Mouse (Mus musculus): Measurements from ENCODE around the gene Fam166b. TPM values are rescaled to one million over a fixed set of nuclear protein-coding genes. Genes with fewer than 3 reads are reported as not detected.

The Fam166b gene
- polyA plus RNA-seq, 1 experiment: 1.3 TPM

DNA sequence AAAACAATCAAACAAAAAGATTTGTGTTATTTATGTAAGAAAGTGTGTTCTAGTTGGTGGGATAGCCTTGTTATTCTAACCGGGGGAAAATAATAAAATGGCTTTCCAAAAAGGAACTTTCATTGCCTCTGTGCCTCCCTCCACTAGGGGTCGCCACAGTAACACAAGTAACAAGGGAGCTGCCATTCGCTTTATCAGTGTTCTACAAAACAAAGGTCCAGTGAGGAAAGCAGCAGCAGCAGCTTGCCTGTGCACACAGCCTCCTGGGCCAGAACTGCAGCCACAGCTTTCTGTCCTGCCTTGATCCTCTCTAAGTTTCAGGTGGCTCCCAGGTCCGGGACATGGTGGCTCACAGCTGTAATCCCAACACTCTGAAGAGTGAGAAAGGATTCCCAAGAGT, 2.8 kb upstream of the Fam166b start:
- Histone ChIP-seq H3K27ac (ENCODE audit: insufficient read depth, low read depth, low read length) (no peak overlapping the region), H3K4me3 (ENCODE audit: insufficient read depth, low read depth, low read length) (no peak overlapping the region), H3K4me1 (ENCODE audit: control insufficient read depth, insufficient read depth, low read length) (no peaks in the 10 kb centered on the region), H3K36me3 (ENCODE audit: control insufficient read depth, insufficient read depth, low read length) (no peaks in the 10 kb centered on the region), H3K27me3 (replicated peaks; ENCODE audit: control insufficient read depth, insufficient read depth, low read length) (no peaks in the 10 kb centered on the region)
- DNase-seq: peak; percentile 91
- TF ChIP-seq POLR2A (IDR thresholded peaks at IDR 0.05; ENCODE audit: low read depth, low read length) (no peak), CTCF (conservative IDR thresholded peaks at IDR 0.05; ENCODE audit: insufficient read depth, insufficient read length, low read depth, low read length) (peak; percentile 90)
- WGBS: 2% methylated on average over 4 of the region's 4 CpGs

DNA sequence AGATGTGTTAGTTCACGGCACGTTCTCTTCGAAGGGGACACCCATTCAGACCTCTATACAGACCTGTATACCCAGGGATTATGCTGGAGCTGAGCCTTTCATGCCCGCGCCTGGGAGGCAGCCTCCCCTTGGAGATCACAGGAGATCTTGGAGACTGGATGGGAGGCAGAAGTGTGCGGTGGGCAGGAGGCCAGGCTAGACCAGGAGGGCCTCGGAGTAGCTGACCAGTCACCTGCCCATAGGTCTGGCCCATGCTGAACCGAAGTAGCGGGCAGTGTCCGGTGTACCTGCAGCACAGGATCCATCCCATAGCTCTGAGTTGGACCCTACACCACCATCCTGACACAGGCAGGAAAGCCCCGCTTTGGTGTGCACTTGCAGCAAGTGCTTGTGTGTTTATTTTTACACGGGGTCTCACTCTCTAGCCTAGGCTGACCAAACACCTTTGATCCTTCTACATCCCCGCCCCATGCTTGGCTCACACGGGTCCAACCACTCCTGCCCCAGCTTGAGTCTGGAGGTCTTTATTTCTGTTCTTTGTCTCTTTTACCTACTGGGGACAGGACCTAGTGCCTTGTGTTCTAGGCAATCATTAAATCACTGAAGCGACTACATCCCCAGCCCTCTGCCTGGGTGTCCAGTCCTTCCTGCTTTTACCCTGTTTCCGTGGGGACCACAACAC, 613 bp downstream of the Fam166b start:
- Histone ChIP-seq H3K27me3 (replicated peaks; ENCODE audit: control insufficient read depth, insufficient read depth, low read length) (no peaks in the 10 kb centered on the region), H3K4me1 (ENCODE audit: control insufficient read depth, insufficient read depth, low read length) (no peaks in the 10 kb centered on the region), H3K36me3 (ENCODE audit: control insufficient read depth, insufficient read depth, low read length) (peaks cover 8% of the 10 kb centered on the region), H3K27ac (ENCODE audit: insufficient read depth, low read depth, low read length) (no peak overlapping the region), H3K4me3 (ENCODE audit: insufficient read depth, low read depth, low read length) (no peak overlapping the region)
- 46% methylated on average over 16 of the region's 16 CpGs for WGBS
- DNase-seq: peak; percentile 51
- no peak for TF ChIP-seq POLR2A (IDR thresholded peaks at IDR 0.05; ENCODE audit: low read depth, low read length)
- no peak for TF ChIP-seq CTCF (conservative IDR thresholded peaks at IDR 0.05; ENCODE audit: insufficient read depth, insufficient read length, low read depth, low read length)

GRCm38 (mm10) chr4:43427501-43428179, 1.3 kb downstream of the Fam166b start:
- Histone ChIP-seq H3K27me3 (replicated peaks; ENCODE audit: control insufficient read depth, insufficient read depth, low read length) (no peaks in the 10 kb centered on the region), H3K27ac (ENCODE audit: insufficient read depth, low read depth, low read length) (no peak overlapping the region), H3K36me3 (ENCODE audit: control insufficient read depth, insufficient read depth, low read length) (peaks cover 8% of the 10 kb centered on the region), H3K4me3 (ENCODE audit: insufficient read depth, low read depth, low read length) (no peak overlapping the region), H3K4me1 (ENCODE audit: control insufficient read depth, insufficient read depth, low read length) (no peaks in the 10 kb centered on the region; the same call in 1 of the 2 replicates)
- no peak for DNase-seq
- TF ChIP-seq CTCF (conservative IDR thresholded peaks at IDR 0.05; ENCODE audit: insufficient read depth, insufficient read length, low read depth, low read length) (no peak), POLR2A (IDR thresholded peaks at IDR 0.05; ENCODE audit: low read depth, low read length) (no peak)
- 63% methylated on average over 23 of the region's 23 CpGs for WGBS

DNA sequence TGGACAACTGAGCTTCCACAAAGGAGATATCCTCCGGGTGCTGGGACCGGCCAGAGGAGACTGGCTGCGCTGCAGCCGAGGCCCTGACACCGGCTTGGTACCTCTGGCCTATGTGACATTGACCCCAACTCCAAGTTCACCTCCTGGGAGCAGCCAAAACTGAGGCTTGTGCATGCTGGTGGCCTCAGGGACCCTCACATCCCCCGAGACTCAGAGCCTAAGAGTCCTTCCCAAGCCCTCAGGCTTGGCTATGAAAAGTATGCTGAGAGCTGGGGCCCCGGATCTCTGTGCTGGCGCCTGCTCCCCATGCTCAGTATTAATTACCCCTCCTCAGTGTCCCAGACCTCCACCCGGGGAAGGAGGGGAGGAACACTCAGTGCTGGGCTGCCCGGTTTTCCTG, 2.4 kb downstream of the Fam166b start:
- H3K4me1 ChIP-seq (ENCODE audit: control insufficient read depth, insufficient read depth, low read length): no peaks in the 10 kb centered on the region; the same call in 1 of the 2 replicates
- H3K4me3 ChIP-seq (ENCODE audit: insufficient read depth, low read depth, low read length): no peak overlapping the region
- DNase-seq: no peak
- TF ChIP-seq CTCF (conservative IDR thresholded peaks at IDR 0.05; ENCODE audit: insufficient read depth, insufficient read length, low read depth, low read length) (no peak), POLR2A (IDR thresholded peaks at IDR 0.05; ENCODE audit: low read depth, low read length) (no peak)
- H3K27ac ChIP-seq (ENCODE audit: insufficient read depth, low read depth, low read length): no peak overlapping the region
- 76% methylated on average over 10 of the region's 10 CpGs for WGBS
- H3K27me3 ChIP-seq (replicated peaks; ENCODE audit: control insufficient read depth, insufficient read depth, low read length): no peaks in the 10 kb centered on the region
- peaks cover 8% of the 10 kb centered on the region for H3K36me3 ChIP-seq (ENCODE audit: control insufficient read depth, insufficient read depth, low read length)

- TF ChIP-seq CTCF (conservative IDR thresholded peaks at IDR 0.05; ENCODE audit: insufficient read depth, insufficient read length, low read depth, low read length) (no peak), POLR2A (IDR thresholded peaks at IDR 0.05; ENCODE audit: low read depth, low read length) (no peak)
- Histone ChIP-seq H3K4me1 (ENCODE audit: control insufficient read depth, insufficient read depth, low read length) (no peaks in the 10 kb centered on the region; the same call in 1 of the 2 replicates), H3K27me3 (replicated peaks; ENCODE audit: control insufficient read depth, insufficient read depth, low read length) (no peaks in the 10 kb centered on the region), H3K27ac (ENCODE audit: insufficient read depth, low read depth, low read length) (no peak overlapping the region), H3K36me3 (ENCODE audit: control insufficient read depth, insufficient read depth, low read length) (peaks cover 8% of the 10 kb centered on the region), H3K4me3 (ENCODE audit: insufficient read depth, low read depth, low read length) (no peak overlapping the region)
- DNase-seq: no peak
- 65% methylated on average over 31 of the region's 31 CpGs for WGBS
Measured at GRCm38 (mm10) chr4:43425648-43426380, 3.1 kb downstream of the Fam166b start.

GRCm38 (mm10) chr4:43425197-43425596, 3.7 kb downstream of the Fam166b start:
- no peak overlapping the region for H3K4me3 ChIP-seq (ENCODE audit: insufficient read depth, low read depth, low read length)
- TF ChIP-seq CTCF (conservative IDR thresholded peaks at IDR 0.05; ENCODE audit: insufficient read depth, insufficient read length, low read depth, low read length): no peak
- TF ChIP-seq POLR2A (IDR thresholded peaks at IDR 0.05; ENCODE audit: low read depth, low read length): no peak
- WGBS: 76% methylated on average over 14 of the region's 14 CpGs
- H3K4me1 ChIP-seq (ENCODE audit: control insufficient read depth, insufficient read depth, low read length): peaks cover under 1% of the 10 kb centered on the region
- no peak for DNase-seq
- H3K36me3 ChIP-seq (ENCODE audit: control insufficient read depth, insufficient read depth, low read length): peaks cover 8% of the 10 kb centered on the region
- H3K27me3 ChIP-seq (replicated peaks; ENCODE audit: control insufficient read depth, insufficient read depth, low read length): no peaks in the 10 kb centered on the region
- no peak overlapping the region for H3K27ac ChIP-seq (ENCODE audit: insufficient read depth, low read depth, low read length)

- WGBS: 84% methylated on average over 9 of the region's 9 CpGs
- TF ChIP-seq CTCF (conservative IDR thresholded peaks at IDR 0.05; ENCODE audit: insufficient read depth, insufficient read length, low read depth, low read length) (no peak), POLR2A (IDR thresholded peaks at IDR 0.05; ENCODE audit: low read depth, low read length) (no peak)
- no peak overlapping the region for H3K4me3 ChIP-seq (ENCODE audit: insufficient read depth, low read depth, low read length)
- no peaks in the 10 kb centered on the region for H3K27me3 ChIP-seq (replicated peaks; ENCODE audit: control insufficient read depth, insufficient read depth, low read length)
- H3K27ac ChIP-seq (ENCODE audit: insufficient read depth, low read depth, low read length): no peak overlapping the region
- peaks cover 8% of the 10 kb centered on the region for H3K36me3 ChIP-seq (ENCODE audit: control insufficient read depth, insufficient read depth, low read length)
- peaks cover 8% of the 10 kb centered on the region for H3K4me1 ChIP-seq (ENCODE audit: control insufficient read depth, insufficient read depth, low read length)
- DNase-seq: no peak
Measured at GRCm38 (mm10) chr4:43424072-43424471, 4.9 kb downstream of the Fam166b start.
